Mouse (Mus musculus) CH12.LX (cell line): ENCODE data around the gene Grid1. TPM values are rescaled to one million over a fixed set of nuclear protein-coding genes. Genes with fewer than 3 reads are reported as not detected.

Source experiments
- DNase-seq: peaks from one replicate; pipeline ENCODE4 v3.0.0-alpha.2; 2013; ENCODE audit errors: extremely low read depth
- H3K27ac ChIP-seq: 2 replicates; pipeline ENCODE4 v1.5.1; 2012; ENCODE audit warnings: low read depth, mild to moderate bottlenecking, control low read depth, moderate library complexity; ENCODE audit not compliant: insufficient read depth
- H3K27me3 ChIP-seq: replicated peaks from 2 replicates; pipeline ENCODE3; 2012; ENCODE audit warnings: inconsistent platforms
- H3K36me3 ChIP-seq, 2 experiments: replicated peaks in 1 of 2; 2 replicates each; pipeline versions ENCODE3 to v1.6.1; 2012; ENCODE audit warnings: inconsistent platforms in 1 of 2, low read length in 1 of 2, mild to moderate bottlenecking in 1 of 2, mixed read lengths in 1 of 2, moderate library complexity in 1 of 2; ENCODE audit not compliant: control insufficient read depth in 1 of 2, insufficient read depth in 1 of 2
- H3K4me1 ChIP-seq, 2 experiments: 2 replicates each; pipeline ENCODE4 v1.6.1; 2012; ENCODE audit warnings: inconsistent platforms in 1 of 2, moderate library complexity in 1 of 2; ENCODE audit not compliant: insufficient read depth in 2 of 2, control insufficient read depth in 1 of 2
- H3K4me2 ChIP-seq: 2 replicates; pipeline ENCODE4 v1.6.1; 2012; ENCODE audit warnings: low read depth, mild to moderate bottlenecking, control low read depth; ENCODE audit not compliant: poor library complexity, insufficient read depth, severe bottlenecking
- H3K4me3 ChIP-seq, 3 experiments: fragments of 150-350 bp in 1 of 3; sonication (generic) in 1 of 3; replicated peaks in 1 of 3; 2 replicates each; pipeline versions ENCODE3 to v1.5.1; 2011 to 2012; ENCODE audit warnings: low read depth in 2 of 3, low read length in 2 of 3, mild to moderate bottlenecking in 2 of 3, moderate library complexity in 2 of 3, control low read depth in 1 of 3, improper control_type of control experiment in 1 of 3, inconsistent platforms in 1 of 3, mixed read lengths in 1 of 3; ENCODE audit not compliant: poor library complexity in 1 of 3
- H3K79me2 ChIP-seq: replicated peaks from 2 replicates; pipeline ENCODE4 v1.6.1; 2012; ENCODE audit warnings: mild to moderate bottlenecking, moderate library complexity; ENCODE audit not compliant: control insufficient read depth, poor library complexity, insufficient read depth, severe bottlenecking; ENCODE audit errors: extremely low read depth
- H3K9ac ChIP-seq: 2 replicates; pipeline ENCODE4 v1.6.1; 2012; ENCODE audit warnings: low read depth, mild to moderate bottlenecking, control low read depth, moderate library complexity; ENCODE audit not compliant: insufficient read depth
- H3K9me3 ChIP-seq: replicated peaks from 2 replicates; pipeline ENCODE3; 2012; ENCODE audit warnings: low read length, inconsistent platforms, mixed read lengths
- BHLHE40 ChIP-seq: IDR thresholded peaks from 2 replicates; pipeline ENCODE4 v1.6.1; 2011; ENCODE audit warnings: mild to moderate bottlenecking, low read depth, low read length, improper control_type of control experiment
- CHD1 ChIP-seq: IDR thresholded peaks from 2 replicates; pipeline ENCODE4 v1.6.1; 2012; ENCODE audit warnings: low read depth, low read length, improper control_type of control experiment, inconsistent platforms
- CHD2 ChIP-seq: IDR thresholded peaks from 2 replicates; pipeline ENCODE4 v1.6.1; 2011; ENCODE audit warnings: low read length, improper control_type of control experiment
- CTCF ChIP-seq, 2 experiments: IDR thresholded peaks in 1 of 2; conservative IDR thresholded peaks in 1 of 2; 2 replicates each; pipeline ENCODE4 v1.5.1; 2011 to 2012; ENCODE audit warnings: low read depth in 2 of 2, low read length in 2 of 2, improper control_type of control experiment in 1 of 2, inconsistent platforms in 1 of 2, mild to moderate bottlenecking in 1 of 2, moderate library complexity in 1 of 2
- E2F4 ChIP-seq: IDR thresholded peaks from 2 replicates; pipeline ENCODE4 v1.6.1; 2011; ENCODE audit warnings: low read depth, low read length, improper control_type of control experiment; ENCODE audit not compliant: insufficient replicate concordance
- ELF1 ChIP-seq: IDR thresholded peaks from 2 replicates; pipeline ENCODE4 v1.6.1; 2014; ENCODE audit warnings: low read depth, mild to moderate bottlenecking, inconsistent platforms, low read length, improper control_type of control experiment
- EP300 ChIP-seq: IDR thresholded peaks from 2 replicates; pipeline ENCODE4 v1.6.1; 2011; ENCODE audit warnings: low read length, improper control_type of control experiment
- ETS1 ChIP-seq: conservative IDR thresholded peaks from 2 replicates; pipeline ENCODE4 v1.6.1; 2012; ENCODE audit warnings: low read depth, mild to moderate bottlenecking, inconsistent platforms, low read length, improper control_type of control experiment, moderate library complexity
- HCFC1 ChIP-seq: IDR thresholded peaks from 2 replicates; pipeline ENCODE4 v1.6.1; 2012; ENCODE audit warnings: low read depth, mild to moderate bottlenecking, inconsistent platforms, low read length, improper control_type of control experiment
- IRF4 ChIP-seq: IDR thresholded peaks from 2 replicates; pipeline ENCODE4 v1.6.1; 2014; ENCODE audit warnings: low read depth, mild to moderate bottlenecking, inconsistent platforms, low read length, improper control_type of control experiment
- JUN ChIP-seq: IDR thresholded peaks from 2 replicates; pipeline ENCODE4 v1.6.1; 2011; ENCODE audit warnings: low read depth, mild to moderate bottlenecking, low read length, improper control_type of control experiment, moderate library complexity; ENCODE audit not compliant: insufficient read depth
- MAFK ChIP-seq: IDR thresholded peaks from 2 replicates; pipeline ENCODE4 v1.6.1; 2011; ENCODE audit warnings: low read length, improper control_type of control experiment; ENCODE audit not compliant: insufficient replicate concordance
- MAZ ChIP-seq: IDR thresholded peaks from 2 replicates; pipeline ENCODE4 v1.6.1; 2012; ENCODE audit warnings: low read depth, mild to moderate bottlenecking, inconsistent platforms, low read length, improper control_type of control experiment, moderate library complexity
- MYC ChIP-seq: IDR thresholded peaks from 2 replicates; pipeline ENCODE4 v1.6.1; 2011; ENCODE audit warnings: low read depth, mild to moderate bottlenecking, improper control_type of control experiment, low read length
- POLR2AphosphoS2 ChIP-seq: IDR thresholded peaks from 2 replicates; pipeline ENCODE4 v1.6.1; 2011; ENCODE audit warnings: low read depth, low read length, improper control_type of control experiment
- RAD21 ChIP-seq: IDR thresholded peaks from 2 replicates; pipeline ENCODE4 v1.6.1; 2011; ENCODE audit warnings: low read depth, mild to moderate bottlenecking, low read length, improper control_type of control experiment, moderate library complexity
- TBP ChIP-seq: conservative IDR thresholded peaks from 2 replicates; pipeline ENCODE4 v1.6.1; 2011; ENCODE audit warnings: low read depth, low read length, improper control_type of control experiment
- UBTF ChIP-seq: IDR thresholded peaks from 2 replicates; pipeline ENCODE4 v1.6.1; 2012; ENCODE audit warnings: low read depth, mild to moderate bottlenecking, inconsistent platforms, low read length, improper control_type of control experiment, moderate library complexity
- USF2 ChIP-seq: conservative IDR thresholded peaks from 2 replicates; pipeline ENCODE4 v1.6.1; 2011; ENCODE audit warnings: low read depth, low read length, improper control_type of control experiment
- ZC3H11A ChIP-seq: IDR thresholded peaks from 2 replicates; pipeline ENCODE4 v1.6.1; 2012; ENCODE audit warnings: low read depth, mild to moderate bottlenecking, inconsistent platforms, low read length, improper control_type of control experiment
- ZKSCAN1 ChIP-seq: IDR thresholded peaks from 2 replicates; pipeline ENCODE4 v1.6.1; 2012; ENCODE audit warnings: low read depth, inconsistent platforms, low read length, improper control_type of control experiment, borderline replicate concordance
- ZMIZ1 ChIP-seq: IDR thresholded peaks from 2 replicates; pipeline ENCODE4 v1.6.1; 2012; ENCODE audit warnings: low read depth, mild to moderate bottlenecking, inconsistent platforms, low read length, improper control_type of control experiment
- dilution Hi-C: fragments of 300-500 bp; cut with MboI; formaldehyde crosslinking; loops from 2 replicates; pipeline ENCODE4 v1.14.3; 2020; ENCODE audit warnings: low sequenced_read_pairs; ENCODE audit not compliant: extremely low pct_unique_long_range_greater_than_20kb, extremely low pct_ligation_motif_present
- in situ Hi-C: fragments of 300-500 bp; cut with MboI; formaldehyde crosslinking; loops from 3 replicates; pipeline ENCODE4 v1.14.3; 2019; ENCODE audit warnings: low sequenced_read_pairs, low pct_ligation_motif_present, low pct_unique_long_range_greater_than_20kb, mixed read lengths
- polyA plus RNA-seq: library from polyadenylated mRNA; unstranded; fragments of >175 nt; gene quantifications from 2 replicates; pipeline ENCODE4 v1.2.1, GENCODE M21; 2012; ENCODE audit warnings: low read depth; ENCODE audit not compliant: insufficient read length
- total RNA-seq, 2 experiments: library from RNA; depleted of rRNA; stranded (reverse); fragments of 300-350 nt in 1 of 2; fragments of >200 nt in 1 of 2; gene quantifications; 2 replicates each; pipeline ENCODE4 v1.2.3; 2012 to 2014

Gene Grid1
- total and polyA plus RNA-seq, 3 experiments: not detected

GRCm38 (mm10) chr14:34955689-34956088 lies 135.8 kb downstream of the Grid1 start:
- no peak overlapping the region for H3K9ac ChIP-seq
- in situ Hi-C loops (no loop called here), dilution Hi-C loops (no loop called here)

DNA sequence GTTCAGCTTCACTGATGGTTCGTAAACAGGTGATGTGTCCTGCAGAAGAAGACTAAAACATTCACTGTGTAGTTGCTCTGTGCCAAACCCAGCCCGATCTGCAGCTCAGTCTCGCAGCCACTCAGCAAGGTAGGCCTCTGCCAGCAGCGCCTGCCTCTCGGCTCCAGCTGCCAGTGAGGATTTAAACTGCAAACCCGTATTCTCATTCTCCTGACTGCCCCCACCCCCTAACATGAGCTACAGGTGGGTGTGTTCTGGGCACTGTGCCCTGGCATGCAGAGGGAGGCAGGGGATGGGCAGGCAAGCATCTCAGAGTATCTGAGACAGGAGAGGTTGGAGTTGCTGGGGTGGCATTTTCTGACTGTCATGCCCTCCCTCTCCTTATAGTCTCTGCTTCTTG lies 140.3 kb downstream of the Grid1 start:
- Histone ChIP-seq H3K9me3 (no peaks in the 10 kb centered on the region), H3K27me3 (no peaks in the 10 kb centered on the region), H3K9ac (no peak overlapping the region), H3K4me1 (peaks cover 0 to 28% of the 10 kb centered on the region in 2 experiments; a peak in 2 of 4 replicates), H3K4me3 (no peak overlapping the region), H3K36me3 (no peaks in the 10 kb centered on the region), H3K27ac (no peak overlapping the region), H3K4me2 (no peak overlapping the region), H3K79me2 (no peaks in the 10 kb centered on the region)
- in situ Hi-C loops: no loop called here
- dilution Hi-C loops: no loop called here
- no peak for TF ChIP-seq ZMIZ1
- TF ChIP-seq ZKSCAN1: no peak
- TF ChIP-seq HCFC1: no peak
- no peak for TF ChIP-seq CHD1
- TF ChIP-seq IRF4: no peak
- TF ChIP-seq USF2: no peak
- TF ChIP-seq MAFK: no peak
- TF ChIP-seq ZC3H11A: no peak
- TF ChIP-seq RAD21: no peak
- no peak for TF ChIP-seq UBTF
- TF ChIP-seq POLR2AphosphoS2: no peak
- TF ChIP-seq MAZ: no peak
- no peak for TF ChIP-seq E2F4
- no peak for TF ChIP-seq TBP
- no peak for TF ChIP-seq JUN
- TF ChIP-seq MYC: no peak
- TF ChIP-seq ELF1: no peak
- TF ChIP-seq CHD2: no peak
- TF ChIP-seq CTCF (conservative IDR thresholded peaks at IDR 0.05 in 1 of 2, IDR thresholded peaks at IDR 0.05 in 1 of 2; ENCODE audit: low read depth in 2 of 2, low read length in 2 of 2): no peak
- no peak for DNase-seq

More at GRCm38 (mm10) chr14:34955689-34956088, 135.8 kb downstream of the Grid1 start:
- H3K36me3 ChIP-seq: no peaks in the 10 kb centered on the region
- H3K27ac ChIP-seq: no peak overlapping the region
- 0 out of 2 replicates have a peak, but pooled peaks have one; percentile 27 for TF ChIP-seq IRF4
- TF ChIP-seq EP300: peak; percentile 80; the same call in 1 of the 2 replicates
- no peak for TF ChIP-seq BHLHE40
- peak; percentile 52 for TF ChIP-seq ETS1
- no peaks in the 10 kb centered on the region for H3K9me3 ChIP-seq
- H3K79me2 ChIP-seq: no peaks in the 10 kb centered on the region
- H3K4me2 ChIP-seq: no peak overlapping the region
- no peak overlapping the region for H3K4me3 ChIP-seq
- H3K27me3 ChIP-seq: no peaks in the 10 kb centered on the region
- peak; percentile 59 for DNase-seq
- peaks cover 0 to 22% of the 10 kb centered on the region in 2 experiments; a peak in 2 of 4 replicates for H3K4me1 ChIP-seq
